Mouse (Mus musculus) brain, adult 2 months (tissue): ENCODE measurements around the gene Lgalsl.

Experiments used
- DNase-seq: peaks from one replicate; pipeline ENCODE4 v3.0.0; 2011; ENCODE audit warnings: low read depth, low spot score

The Lgalsl gene

GRCm38 (mm10) chr11:20823961-20824360 is 6.9 kb downstream of the Lgalsl start:
- DNase-seq: no peak

- no peak for DNase-seq
Observed at GRCm38 (mm10) chr11:20823301-20823700, 7.6 kb downstream of the Lgalsl start.

DNA sequence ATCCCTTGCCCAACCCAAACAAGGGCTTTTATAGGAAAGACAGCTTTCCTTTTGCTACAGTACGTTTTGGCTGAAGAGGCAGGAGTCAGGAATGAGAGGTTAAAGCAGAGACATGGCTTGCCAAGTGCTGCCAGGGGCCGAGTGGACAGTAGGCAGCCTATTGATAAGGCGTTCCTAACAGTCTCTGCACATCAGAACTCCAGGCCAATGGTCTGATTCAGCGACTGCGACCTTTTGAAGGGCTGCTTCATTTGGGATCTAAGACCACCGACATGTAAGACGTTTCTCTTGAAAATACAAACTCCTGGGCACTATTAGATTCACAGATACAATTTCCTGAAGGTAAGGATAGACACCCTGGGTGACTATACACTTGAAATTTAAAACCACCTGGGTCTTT is 9.5 kb downstream of the Lgalsl start:
- DNase-seq: no peak

- DNase-seq: no peak
Observed at GRCm38 (mm10) chr11:20813901-20814523, 16.8 kb downstream of the Lgalsl start.

DNA sequence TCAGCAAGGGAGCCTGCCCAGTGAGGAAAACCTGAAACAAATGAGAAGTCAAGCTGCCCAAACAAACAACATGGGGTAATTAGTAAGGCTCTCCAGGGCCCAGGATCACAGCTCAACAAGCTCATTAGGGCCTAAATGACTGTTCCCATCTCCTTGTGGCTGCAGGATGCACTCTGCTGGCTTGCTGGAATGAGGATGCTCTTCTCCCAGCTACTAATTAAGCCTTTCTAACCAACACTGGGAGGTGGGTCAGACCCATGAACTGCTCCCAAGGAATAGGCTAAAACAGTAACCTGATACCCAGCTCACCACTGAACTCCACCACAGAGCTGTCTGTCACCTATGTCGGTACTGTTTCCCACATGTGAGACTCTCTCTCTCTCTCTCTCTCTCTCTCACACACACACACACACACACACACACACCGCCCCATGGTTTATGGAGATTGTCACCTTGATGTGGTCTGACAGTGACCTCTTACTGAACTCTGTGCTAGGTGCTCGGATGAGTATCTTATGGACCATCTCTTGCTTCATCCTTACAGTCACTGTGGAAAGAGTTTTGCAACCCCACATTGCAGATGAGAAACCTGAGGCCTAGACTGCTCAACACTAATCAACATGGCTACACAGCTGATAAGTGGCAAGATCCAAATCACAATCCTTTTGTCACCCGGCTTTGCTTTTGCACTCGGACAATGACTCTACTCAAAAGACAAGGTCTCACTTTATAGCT is 18.5 kb downstream of the Lgalsl start:
- DNase-seq: no peak

GRCm38 (mm10) chr11:20806659-20807058 is 24.2 kb downstream of the Lgalsl start:
- no peak for DNase-seq

DNA sequence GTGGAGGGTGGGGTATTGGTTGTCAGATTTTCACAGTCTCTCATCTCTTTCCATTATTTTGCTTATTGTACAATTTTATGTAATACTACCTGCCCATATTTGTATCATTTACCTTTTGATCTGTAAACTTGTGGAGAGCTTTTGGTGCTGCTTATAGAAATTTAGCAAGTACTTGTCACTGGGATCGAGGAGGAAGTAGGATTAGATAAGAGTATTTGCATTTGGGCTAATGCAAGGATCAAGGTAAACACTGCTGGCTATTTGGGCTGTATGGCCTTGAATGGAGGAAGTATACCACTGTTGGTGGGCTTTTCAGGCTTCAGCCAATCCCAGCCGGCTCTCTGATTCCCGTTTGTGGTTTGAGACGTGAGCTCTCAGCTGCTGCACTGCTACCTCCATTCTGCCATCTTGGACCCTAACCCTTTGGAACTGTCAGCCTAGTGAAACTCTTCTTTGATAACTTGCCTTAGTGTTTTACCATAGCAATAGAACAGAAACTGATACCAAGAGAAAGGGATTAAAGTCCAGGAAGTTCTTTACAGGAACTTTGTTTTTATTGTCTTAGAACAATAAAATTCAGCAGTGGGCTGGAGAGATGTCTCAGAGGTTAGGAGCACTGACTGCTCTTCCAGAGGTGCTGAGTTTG is 25.1 kb downstream of the Lgalsl start:
- DNase-seq: no peak

DNA sequence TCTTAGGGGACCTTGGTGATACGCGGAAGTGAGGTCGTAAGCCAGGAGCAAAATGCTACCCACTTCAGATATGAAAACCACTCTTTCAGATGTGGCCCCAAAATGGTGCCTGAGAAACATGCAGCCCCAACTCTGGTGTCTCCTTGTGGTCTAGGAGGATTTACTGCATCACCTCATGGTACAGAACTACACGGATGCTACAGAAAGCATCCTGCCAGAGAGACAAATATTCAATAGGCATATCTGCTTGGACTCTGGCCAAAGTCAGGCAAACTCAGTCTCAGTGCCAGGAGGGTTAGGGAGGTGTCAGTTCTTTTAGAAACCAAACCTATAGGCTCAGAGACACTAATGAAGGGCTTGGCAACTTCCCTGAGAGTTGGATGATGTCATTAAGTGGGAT is 26.4 kb downstream of the Lgalsl start:
- DNase-seq: no peak

GRCm38 (mm10) chr11:20800277-20801092 is 30.4 kb downstream of the Lgalsl start:
- no peak for DNase-seq

DNA sequence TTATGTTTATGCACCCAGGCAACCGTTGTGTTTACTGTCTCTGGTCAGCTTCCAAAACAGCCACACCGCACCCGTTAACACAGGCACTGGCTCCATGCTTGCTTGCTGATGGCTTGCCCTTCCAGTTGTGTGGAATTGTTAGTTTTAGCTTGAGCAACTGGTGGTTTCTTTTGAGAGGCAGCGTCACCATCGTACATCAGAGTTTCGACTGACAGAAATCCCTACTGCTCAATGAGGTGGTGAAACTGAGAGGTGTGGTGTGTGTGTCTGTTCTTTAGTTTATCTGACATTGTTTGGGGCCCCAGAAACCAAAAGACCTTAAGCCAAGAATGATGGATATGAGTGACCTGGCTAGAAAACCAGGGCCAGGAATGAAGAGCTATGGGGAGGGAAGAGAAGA is 33.0 kb downstream of the Lgalsl start:
- no peak for DNase-seq

DNA sequence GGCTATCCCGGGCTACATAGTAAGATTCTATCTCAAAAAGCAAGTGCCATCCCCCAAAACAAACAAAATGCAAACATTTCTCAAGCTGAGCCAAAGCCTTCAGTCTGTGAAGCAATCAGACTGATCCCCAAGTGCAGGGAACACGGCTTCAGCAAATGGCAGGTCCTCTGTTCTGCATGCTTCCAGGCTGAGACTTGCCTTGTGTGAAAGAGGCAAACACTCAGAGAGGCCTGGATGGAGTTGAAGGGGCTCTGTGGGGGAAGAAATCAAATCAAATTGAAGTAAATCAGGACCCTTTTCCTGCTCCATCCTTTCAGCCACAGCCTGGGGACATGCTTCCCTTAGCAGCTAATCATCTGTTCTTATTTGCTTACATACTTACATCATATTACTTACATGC is 35.4 kb downstream of the Lgalsl start:
- DNase-seq: no peak

DNA sequence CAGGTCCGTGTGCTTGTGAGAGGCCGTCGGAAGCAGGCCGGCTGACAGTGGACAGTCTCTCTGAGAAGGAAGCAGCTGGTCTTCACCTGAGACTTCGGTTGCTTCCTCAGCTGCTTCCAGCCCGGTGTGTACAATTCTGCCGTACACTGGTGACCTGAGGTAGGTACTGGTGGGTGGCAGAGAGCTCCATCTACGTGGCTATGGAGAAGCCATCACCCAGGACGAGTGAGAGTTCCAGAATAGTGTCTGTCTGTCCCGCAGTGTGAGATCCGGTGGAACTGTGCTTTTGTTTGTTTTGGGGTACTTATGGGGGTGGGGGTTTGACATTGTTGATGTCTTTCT is 36.0 kb downstream of the Lgalsl start:
- DNase-seq: no peak

- peak; percentile 90 for DNase-seq
Observed at GRCm38 (mm10) chr11:20794196-20794912, 36.5 kb downstream of the Lgalsl start.

DNA sequence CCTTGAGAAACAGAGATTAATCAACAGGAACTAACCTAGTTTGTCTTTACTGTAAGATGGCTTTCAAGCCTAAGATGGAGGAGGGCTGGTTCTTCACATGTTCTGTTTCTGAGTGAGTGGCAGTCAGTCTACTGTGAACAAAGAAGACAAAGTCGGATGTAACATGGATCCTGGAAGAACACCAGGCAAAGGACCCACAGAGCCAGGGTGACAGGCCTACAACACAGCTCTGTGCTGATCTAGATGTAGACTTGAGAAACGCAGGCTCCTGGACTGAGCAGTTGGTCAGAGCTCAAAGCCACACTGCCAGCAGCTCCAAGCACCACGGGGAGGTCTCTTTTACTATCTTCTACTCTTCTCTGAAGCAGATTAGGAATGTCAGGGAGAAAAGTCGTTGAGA is 37.2 kb downstream of the Lgalsl start:
- no peak for DNase-seq

DNA sequence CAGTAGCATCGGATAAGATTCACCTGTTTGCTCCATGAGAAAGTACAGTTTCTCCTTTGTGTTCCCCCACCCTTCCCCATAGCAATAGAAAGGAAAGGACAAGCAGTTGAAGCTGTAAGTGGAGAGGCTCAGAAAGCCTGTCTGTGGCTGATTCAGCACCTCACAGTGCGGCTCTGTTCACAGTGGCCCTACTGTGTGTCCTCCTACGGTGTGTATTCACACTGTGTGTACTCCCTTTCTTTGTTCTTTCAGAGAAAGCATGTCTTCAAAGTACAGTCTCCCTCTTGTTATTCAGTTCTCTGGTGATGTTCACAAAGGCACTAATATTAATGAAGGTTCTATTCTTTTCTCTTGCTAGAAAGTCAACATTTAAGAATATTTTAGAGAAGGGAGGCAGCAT is 38.2 kb downstream of the Lgalsl start:
- DNase-seq: no peak

GRCm38 (mm10) chr11:20791334-20791733 is 39.5 kb downstream of the Lgalsl start:
- no peak for DNase-seq

DNA sequence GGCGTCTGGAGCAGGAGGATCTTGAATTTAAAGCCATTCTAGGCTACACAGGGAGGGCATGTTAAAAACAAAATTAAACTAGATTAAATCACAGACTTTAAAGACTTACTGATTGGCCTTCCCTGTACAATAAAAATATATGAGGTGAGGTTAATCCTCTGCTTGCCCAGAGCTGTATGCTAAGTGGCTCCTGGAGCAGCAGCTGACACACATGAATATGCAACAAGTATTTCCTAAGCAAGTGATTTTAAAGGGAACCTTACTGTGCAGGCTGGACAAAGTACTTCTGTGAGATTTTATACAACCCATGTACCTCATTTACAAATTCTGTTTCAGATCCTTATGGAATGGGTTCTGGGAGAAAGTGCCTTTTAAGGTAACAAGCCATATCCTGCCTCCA is 41.8 kb downstream of the Lgalsl start:
- no peak for DNase-seq

- DNase-seq: no peak
Observed at GRCm38 (mm10) chr11:20788070-20788469, 42.8 kb downstream of the Lgalsl start.

DNA sequence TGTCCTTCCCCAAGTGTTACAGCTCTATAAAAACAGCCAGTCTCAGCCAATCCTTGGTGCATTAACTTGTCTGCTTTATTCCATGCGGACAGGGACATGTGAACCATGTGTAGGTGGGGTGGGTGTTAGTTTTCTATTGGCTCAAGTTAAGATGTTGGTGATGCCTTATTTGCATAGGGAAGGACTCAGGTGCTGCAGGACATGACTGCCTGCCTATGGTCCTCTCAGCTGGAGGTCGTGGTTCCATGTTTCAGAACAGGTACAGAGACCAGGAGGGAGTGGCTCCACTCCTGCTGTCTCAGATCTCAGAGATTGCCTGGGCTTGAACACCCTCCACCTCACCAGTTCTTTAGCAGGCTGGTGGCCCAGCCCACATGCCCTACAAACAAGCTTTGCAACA is 44.7 kb downstream of the Lgalsl start:
- no peak for DNase-seq

- no peak for DNase-seq
Observed at GRCm38 (mm10) chr11:20785186-20785585, 45.7 kb downstream of the Lgalsl start.

DNA sequence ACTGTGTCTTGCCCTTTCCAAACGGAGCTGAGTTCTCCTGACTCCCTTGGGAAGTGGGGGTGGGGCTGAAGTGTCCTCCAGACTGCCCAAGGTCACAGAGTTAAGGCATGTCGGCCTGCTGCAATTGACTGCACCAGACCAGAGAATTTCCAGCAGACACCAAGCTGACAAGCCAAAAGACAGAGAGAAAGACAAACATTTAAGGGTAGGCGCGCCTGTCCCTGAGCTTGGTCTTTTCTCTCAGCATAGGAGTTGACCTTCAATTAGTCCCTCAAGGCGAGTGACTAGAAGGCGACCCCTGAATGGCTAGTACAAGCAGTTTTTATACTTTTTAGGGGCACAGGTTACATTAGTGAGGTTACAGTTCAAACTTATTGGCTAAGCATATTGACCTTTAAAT is 46.1 kb downstream of the Lgalsl start:
- DNase-seq: no peak

GRCm38 (mm10) chr11:20783467-20783866 is 47.4 kb downstream of the Lgalsl start:
- no peak for DNase-seq
